Mouse (Mus musculus): Measurements from ENCODE around the gene Ift140.

Ift140 gene

DNA sequence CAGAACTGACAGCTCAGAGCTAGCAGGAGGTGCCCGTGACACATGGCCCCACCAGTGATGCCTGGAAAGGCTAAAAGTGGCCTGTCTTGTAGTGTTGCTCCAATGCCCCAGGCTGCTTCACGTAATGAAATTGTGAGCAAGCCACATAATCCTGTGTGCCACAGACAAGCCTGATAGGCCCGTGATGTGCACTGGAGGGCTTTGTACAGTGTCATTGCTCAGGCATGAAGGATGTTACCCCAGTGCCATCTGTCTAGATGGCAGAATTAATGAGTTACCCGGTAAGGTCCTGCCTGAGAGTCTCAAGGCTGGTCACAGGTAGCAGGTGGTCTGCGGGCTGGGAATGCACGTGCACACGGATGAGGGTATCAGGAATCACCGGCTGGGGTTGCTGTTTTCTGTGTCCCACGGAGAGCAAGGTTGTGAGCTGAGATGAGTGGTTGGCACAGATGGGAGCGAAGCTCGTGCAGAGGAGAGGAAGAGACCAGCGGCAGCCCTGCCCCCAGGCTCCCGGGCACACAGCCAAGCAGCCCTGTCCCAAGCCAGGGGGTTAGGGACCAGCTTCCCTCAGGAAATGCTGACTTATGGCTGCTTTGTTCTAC lies 62.0 kb downstream of the Ift140 start:
- DNase-seq, result peak; percentile 74

DNA sequence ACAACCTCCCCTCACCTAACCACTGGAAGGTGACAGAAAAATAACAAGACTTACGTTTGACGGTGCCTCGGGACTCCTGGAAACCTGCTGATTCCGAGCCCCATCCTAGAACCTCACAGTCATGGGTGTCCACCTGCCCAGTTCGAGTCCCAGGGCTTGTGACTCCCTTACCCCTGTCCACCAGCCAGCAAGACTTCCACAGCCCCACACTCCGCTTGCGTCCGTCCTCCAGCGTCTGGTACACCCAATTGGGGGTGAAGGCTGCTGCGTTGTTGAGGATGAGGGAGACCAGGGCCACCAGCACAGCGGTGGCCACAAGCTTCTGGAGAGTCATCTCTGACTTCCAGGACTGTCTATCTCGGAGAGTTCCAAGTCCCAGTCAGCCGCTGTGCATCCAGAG lies 64.3 kb downstream of the Ift140 start:
- no peak for DNase-seq

DNA sequence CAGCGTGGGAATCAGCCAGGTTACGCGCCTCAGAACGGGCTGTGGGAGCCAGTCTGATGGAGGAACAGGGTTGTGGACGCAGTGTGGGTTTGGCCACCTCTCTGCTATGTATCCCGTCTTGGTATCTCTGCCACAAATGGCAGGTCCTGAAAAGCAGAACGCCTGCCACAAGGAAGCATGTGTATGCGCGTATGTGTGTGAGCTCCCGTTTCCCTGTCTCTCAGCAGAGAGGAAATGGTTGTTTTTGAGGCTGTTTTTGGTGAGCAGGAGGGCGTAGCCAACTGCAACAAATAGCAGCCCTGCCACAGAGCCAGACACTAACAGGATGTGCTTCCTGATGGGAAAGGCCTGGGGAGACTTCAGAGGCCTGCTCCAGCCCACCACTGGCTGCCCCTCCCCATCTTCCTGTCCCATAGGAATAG lies 65.1 kb downstream of the Ift140 start:
- peak; percentile 84 for DNase-seq

DNA sequence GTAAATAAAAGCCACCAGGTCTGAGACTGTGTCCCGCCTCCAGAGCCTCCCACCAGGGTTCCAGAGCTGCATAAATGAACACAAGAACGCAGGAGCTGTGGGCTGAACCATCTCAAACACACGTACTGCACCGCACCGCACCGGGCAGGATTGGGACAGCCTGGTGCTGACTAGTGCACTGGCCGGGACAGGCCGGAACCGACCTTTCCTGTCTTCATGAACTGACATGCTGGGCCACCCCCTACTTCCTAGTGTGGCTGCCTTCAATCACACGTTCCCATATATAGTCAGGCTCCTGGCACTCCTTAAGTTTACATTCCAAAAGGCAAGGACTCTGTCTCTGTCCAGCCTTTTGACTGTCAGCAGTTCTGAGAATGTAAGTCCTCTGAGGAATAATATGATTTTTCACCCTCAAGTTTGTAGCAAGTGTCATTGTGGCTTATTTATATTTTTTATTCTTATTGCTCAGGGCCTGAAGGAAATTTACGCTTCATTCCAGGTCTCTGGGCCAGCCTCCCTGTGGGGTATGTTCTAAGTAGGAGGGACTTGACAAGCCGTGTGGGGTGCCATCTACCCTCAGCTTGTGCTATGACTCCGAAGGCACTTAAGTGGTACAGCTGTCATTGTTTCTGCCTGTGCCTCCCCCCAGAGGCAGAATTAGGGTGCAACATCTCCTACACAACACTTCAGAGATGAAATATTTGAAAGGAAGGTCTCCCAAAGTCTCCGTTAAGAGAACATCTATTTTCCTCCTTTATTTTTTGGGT lies 66.4 kb downstream of the Ift140 start:
- DNase-seq, result peak; percentile 51

DNA sequence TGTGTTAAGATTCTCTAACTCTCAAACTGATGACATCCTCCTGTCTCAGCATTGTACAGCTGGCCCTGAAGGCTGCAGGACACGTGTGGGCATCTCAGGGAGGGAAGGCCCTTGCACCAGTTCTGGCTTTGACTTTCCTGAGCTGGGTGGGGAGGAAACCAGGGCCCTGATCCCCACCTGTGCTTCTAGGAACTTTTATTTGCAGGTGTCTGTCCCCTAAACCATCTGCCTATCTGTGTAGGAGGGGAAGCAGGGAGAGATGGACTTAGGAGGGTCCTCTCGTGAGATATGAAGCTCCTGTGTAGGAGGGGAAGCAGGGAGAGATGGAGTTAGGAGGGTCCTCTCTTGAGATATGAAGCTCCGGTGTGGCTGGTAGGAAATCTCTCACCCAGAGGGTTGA lies 67.0 kb downstream of the Ift140 start:
- DNase-seq, result no peak

DNA sequence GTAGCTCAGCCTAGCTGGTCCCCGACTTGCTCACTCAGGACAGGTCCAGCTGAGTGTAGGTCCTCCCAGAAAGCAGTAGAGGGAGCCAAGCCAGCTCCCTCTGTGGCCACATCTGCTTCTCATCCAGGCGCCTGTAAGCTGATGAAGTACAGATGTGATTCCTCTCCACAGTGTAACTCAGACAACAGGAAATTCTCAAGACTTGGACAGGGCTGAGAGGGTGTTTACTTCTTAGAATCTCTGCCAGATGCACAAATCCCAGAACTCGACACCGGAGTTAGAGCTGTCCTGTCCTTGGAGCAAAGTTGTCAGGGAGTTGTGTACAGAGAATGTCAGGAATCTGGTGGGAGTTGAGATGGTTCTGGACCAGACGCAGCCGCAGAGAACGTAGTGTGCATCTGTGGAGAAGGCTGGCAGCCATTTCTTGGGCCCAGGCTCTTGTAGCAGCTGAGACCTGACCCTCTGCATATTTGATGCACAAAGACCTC lies 67.6 kb downstream of the Ift140 start, which contains the start of gene Tmem204:
Gene Tmem204 (minus strand): TSS at position 148 of the 488 bp plus-strand sequence.
- peak; percentile 77 for DNase-seq

DNA sequence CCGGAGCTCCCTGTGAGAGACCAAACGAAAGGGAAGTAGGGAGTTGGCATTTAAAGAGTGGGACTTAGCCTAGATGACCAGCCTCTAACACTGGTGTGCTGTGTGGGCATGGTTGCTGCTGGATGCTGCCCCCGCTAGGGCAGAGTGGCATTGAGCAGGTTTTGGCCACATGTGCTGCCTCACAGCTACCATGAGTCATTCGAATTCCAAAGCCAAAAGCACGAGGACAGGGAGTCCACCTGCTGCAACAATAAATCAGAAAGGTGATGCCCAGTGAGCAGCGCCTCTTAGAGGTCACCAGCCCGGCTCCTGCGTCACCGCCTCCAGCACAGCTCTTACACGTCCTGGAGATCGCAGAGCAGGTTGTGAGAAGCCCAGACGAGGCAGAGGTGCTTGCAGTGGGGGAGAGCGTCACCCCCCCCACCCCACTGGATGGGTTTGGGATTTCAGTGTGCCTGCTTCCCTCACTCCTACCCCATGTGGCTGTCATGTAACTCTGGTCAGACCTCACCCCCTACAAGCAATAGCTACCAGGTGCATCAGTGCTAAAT lies 69.0 kb downstream of the Ift140 start:
- DNase-seq, result no peak

DNA sequence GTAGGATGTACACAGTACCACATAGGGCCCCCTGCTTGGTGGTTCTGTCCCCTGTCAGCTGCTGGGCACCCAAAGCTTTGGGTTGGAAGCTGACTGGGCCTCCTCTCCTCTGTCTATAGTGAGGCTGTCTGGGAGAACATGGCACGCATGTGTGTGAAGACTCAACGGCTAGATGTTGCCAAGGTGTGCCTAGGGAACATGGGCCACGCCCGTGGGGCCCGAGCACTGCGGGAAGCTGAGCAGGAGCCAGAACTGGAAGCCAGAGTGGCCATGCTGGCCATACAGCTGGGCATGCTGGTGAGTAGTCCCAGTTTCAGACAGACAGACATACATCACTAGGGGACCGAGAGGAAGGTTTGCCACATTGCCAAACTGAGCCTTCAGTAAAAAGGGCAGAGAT lies 70.8 kb downstream of the Ift140 start:
- no peak for DNase-seq

DNA sequence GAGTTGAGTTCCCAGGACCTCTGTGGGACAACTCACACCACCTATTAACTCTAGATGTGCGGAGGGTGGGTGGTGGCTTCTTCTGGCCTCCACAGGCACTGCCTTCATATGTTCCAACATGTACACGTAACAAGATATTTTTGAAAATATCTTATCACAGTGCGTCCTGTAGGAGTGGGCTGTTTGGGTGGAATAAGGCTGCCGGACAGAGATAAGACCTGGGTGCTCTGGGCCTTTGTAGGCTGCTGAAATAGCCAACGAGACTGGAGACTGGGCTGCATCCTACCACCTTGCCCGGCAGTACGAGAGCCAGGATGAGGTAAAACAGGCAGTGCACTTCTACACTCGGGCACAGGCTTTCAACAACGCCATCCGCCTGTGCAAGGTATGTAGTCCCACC lies 73.3 kb downstream of the Ift140 start:
- no peak for DNase-seq

DNA sequence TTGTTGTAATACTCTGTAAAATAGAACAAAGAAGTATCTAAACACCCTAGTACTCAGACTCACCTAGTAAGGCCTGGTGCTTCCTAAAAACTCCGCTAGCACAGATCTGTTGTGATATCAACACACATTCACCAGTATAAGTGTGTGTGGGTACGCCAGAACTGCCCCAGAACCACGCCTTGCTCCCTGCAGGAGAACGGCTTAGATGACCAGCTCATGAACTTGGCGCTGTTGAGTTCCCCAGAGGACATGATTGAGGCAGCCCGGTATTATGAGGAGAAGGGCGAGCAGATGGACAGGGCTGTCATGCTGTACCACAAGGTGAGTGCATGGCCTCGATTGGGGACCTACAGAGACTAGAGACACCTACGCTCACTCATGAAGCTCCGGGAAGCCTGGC lies 74.6 kb downstream of the Ift140 start:
- no peak for DNase-seq

DNA sequence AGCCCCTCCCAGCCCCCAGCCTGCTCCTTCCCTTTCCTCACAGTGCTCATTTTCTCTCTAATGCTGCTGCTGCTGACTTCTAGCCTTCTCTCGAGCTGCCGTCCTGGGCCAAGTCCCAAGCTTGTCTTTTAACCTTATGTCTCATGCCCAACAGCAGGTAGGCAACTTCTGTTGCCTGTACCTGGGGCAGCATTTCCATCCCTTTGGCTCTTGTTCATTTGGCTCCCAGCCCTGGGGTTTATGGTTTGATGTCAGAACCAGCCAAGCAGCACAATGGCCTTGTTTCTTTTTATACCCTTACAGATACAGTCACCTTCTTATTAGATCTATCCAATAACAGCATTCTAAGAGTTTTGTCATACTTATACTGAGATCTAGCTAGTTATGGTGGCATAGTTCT lies 80.3 kb downstream of the Ift140 start:
- DNase-seq, result peak; percentile 81

DNA sequence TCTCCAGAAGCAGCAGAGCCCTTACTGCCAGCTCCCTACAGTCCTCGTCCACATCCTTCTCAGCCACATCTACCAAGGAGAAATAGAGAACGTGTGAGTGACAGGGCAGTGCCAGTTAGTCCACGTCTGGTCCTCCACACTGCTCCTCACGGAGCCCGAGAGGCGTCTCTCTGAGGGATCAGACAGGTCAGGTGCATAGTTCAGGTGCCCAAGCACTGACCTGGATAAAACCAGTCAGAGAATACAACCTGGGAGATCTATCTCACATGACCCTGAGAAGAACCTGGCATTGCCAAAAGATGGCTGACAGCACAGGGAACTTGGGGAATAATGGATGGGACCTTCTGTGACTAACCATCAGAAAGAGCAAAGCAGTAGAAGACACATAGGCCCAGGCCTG lies 84.2 kb downstream of the Ift140 start:
- peak; percentile 44 for DNase-seq

DNA sequence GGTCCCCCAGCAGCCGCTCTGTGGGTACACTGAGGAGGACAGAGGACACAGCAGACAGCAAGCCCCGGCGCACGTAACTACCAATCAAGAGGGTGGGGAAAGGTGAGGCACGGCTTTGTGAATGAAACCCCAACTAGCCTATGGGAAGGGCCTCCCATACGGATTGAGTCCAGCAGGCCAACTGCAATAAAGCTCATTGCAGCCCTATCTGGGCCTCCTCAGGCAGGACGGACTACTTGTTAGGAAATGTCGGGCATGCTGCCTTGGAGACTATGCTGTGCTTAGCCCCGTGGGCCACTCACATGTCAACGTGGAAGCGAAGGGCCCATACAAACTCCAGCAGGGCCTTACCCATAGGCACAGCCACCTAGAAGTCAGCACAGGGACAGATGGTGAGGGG lies 85.5 kb downstream of the Ift140 start:
- DNase-seq, result no peak

DNA sequence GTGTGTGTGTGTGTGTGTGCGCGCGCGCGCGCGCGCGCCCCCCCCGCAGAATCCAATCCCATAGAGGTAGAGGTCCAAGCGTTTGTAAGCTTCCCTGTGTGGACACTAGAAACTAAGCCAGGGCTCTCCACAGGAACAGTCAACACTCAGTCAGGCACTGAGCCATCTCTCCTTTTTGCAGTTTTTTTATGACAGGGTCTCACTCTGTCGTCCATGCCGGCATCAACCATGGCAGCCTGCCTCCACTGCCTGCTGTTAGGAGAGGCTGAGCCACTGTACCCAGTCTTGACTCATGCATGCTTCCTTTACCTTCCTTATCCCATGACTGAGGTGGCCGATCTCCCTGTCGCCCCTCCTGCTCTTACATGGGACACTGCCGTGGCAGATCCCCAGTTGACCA lies 91.9 kb downstream of the Ift140 start:
- DNase-seq, result no peak

DNA sequence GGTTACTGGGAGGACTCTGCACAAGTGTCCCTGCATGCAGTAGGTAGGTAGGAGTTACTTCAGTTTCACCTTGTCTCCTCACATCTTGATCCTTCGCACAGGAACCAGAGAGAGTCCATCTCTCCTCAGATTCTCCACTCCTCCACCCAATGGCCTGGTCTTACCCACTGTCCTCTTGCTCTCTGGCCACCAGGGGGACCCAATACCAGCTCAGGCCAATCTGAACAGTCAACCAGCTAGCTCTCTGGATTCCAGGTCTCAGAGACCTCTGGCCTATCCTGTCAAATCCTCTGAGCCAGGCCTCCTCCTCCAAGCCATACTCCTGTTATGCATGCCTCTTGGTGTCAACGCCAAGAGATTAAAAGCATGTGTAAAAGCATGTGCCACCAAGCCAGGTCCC lies 93.7 kb downstream of the Ift140 start:
- peak; percentile 52 for DNase-seq

DNA sequence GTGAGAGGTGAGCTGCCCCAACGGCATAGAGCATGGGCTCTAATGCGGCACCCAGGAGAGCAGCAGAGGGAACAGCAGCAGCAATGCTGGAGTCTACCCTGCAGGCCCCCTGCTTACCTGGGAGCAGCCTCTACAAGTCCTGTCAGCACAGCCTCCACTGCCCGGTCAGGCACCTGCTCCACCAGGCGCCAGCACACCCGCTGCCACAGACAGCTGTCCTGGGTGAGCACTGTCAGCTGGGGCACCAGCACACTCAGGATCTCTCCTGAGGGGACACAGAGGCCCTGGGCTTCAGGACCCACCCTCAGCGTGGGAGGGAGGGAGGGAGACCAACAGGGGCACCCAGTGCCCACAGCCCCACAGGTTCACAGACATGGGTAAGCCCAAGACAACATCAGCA lies 94.7 kb downstream of the Ift140 start:
- no peak for DNase-seq

DNA sequence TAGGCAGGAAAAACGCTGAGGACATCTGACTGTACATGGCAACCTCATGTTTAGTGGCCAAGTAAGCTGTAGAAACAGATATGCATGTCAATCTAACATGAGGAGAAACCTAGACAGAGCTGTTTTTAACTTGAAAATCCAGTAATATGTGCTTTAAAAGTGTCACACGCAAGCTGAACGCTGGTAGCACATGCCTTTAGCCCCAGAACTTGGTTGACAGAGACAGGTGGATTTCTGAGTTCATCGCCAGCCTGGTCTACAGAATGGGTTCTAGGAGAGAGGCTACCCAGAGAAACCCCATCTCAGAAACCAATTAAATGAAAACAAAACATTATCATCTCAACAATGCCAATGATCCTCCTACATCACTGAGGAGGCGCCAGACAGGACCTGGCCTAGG lies 95.3 kb downstream of the Ift140 start:
- DNase-seq, result no peak

DNA sequence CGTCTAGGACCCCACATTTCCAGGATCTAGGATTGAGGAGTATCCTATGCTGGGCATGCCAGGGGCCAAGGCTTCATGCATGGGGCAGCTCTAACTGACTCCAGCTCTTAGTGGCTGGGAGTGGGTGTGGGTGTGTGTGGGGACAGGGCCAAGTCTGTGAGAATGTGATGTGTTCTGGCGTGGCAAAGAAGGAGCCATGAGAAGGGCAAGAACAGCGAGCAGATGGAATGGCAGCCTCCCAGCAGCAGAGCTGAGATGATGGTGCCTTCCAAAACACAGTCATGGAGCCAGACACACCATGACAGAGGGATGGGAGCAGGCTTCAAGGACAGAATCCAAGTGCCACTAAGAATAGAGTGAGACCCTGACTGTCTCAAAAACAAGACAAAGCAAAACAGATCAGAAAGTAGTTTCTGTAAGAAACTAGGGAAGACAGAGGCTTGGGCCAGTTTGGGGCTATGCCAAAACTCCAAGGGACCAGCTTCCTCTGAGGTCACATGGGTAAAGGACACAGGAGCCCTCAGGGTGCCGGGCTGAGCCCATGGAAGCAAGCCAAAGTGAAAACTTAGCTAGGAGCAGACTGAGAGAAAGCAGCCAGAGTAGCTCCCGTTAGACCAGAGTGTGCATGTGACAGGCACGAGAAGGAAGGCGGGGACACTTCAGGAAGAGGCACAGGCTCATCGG lies 96.0 kb downstream of the Ift140 start:
- peak; percentile 83 for DNase-seq

DNA sequence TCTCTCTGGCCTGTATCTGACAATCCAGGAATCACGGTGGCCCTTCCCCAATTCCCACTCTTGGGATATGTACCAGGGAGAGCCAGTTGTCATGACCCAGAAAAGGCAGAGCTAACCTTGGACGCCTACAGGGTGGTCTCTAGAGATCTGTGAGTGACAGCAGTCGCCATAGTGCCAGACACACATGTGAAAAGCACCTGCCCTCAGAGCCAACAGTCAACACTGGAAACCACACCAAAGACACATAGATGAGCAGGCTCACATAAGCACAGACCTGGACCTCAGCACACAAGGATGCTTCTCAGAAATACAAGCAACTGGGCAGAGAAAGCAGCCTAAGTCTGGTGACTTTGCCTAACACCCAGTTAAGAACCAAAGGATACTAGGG lies 96.5 kb downstream of the Ift140 start:
- no peak for DNase-seq

DNA sequence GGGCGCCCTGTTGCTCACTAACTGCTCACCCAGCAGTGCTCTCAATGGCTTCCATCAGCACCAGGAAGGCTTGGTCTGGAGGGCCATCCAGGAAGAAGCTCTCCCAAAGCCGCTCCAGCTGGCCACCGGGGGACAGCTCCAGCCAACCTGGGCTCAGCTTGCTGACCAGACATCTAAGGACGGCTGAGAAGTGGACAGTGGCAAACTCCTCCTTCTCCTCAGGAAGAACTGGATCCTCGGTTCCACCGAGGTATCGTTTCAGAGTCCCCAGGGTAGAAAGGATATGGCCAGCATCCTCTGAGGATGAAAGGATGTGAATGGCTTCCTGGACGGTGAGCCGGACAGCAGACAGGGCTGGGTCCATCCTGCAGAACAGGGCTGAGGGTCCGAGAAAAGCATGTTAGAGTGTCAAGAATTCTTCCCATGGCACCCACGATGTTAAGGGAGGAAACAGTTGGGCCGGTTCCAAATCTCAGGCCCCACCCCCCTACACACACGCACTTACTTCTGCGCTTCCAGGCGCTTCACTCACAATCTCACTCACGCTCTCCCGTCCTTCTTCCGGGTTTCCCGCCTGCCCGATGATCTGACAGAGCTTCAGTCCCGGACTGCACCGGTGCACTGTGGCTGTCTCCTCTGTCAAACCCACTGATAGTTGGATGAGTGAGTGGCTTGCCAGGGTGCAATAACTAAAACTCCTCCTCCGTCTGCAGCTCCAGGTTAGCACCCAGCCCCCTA lies 99.2 kb downstream of the Ift140 start:
- no peak for DNase-seq

DNA sequence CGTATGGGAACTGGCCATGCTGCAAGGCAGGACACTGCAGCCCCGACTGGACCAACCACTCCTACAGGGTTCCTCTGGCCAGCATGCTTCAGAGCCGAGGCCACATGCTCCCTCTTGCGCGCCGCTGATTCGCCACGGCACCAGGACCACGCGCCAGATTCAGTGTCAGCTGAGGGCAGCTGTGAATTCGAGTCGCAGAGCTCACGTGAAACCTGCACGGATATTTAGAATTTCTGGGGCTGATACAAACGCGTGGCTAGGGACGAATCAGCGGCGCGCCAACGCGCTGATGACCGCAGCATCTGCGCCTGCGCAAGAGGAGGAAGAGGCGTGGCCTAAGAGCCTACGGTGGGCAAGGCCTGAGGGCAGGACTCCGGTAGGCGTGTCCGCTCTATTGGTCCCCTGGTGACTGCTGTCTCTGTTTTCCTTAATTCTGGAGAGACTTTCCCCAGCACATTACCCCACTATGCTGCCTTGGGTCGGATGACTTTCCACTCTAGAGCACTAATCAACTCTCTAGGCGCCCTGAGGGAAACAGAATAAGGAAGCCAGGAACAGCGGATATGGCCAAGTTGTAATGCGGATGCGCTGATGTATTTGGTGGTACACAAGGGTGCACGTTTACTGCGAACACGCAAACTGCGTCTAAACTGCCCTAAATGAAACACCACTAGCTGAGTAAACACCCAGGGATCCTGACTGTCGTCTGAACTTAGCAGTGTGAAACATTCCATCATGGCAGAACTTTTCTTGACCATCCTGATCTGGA lies 100.0 kb downstream of the Ift140 start, which contains the start of gene Telo2:
Gene Telo2 (minus strand): TSS at position 304 of the 769 bp plus-strand sequence.
- DNase-seq, result peak; percentile 89

DNA sequence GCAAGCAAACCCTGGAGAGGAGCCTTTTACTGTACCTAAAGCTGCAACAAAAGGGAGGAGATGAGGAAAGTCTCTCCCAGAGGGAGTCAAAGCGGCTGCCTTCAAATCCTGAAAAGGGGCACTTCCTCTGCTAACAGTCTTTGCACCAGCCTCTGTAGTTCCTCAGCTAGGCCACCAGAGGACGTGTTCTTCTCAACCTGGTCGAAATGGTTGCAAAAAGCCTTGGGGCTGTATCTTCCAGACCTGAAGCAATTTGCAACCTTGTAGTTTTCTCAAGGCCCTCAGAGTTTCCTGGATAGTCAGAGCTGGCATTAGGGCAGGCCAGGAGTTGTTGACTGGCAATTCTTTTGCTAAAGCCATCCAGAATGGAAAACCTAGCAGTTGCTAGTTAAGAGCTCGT lies 101.4 kb downstream of the Ift140 start:
- DNase-seq, result no peak
